Mouse (Mus musculus) CD4-positive, CD25-positive, alpha-beta regulatory T cell (primary cell): Measurements from ENCODE around the gene Fam107b. TPM values are rescaled to one million over a fixed set of nuclear protein-coding genes. Genes with fewer than 3 reads are reported as not detected.

ENCODE experiments used
- polyA plus RNA-seq: library from polyadenylated mRNA; unstranded; fragments of 100-300 nt; shearing (Covaris generic); gene quantifications from one replicate; pipeline ENCODE4 v1.2.1, GENCODE M21; 2017

Fam107b gene
- 363 TPM for polyA plus RNA-seq

GRCm38 (mm10) chr2:3570186-3570585, at the start of gene Fam107b:
Gene Fam107b (plus strand): TSS chr2:3570488.

Other genes starting within 250 kb of the Fam107b start
- 21.2 TPM for gene Rpp38, start 237.8 kb upstream of the Fam107b start, polyA plus RNA-seq
- not detected for gene Acbd7, start 234.3 kb upstream of the Fam107b start, polyA plus RNA-seq
- gene Olah, start 173.3 kb upstream of the Fam107b start, polyA plus RNA-seq = not detected
- not detected for gene Meig1, start 147.8 kb upstream of the Fam107b start, polyA plus RNA-seq
- gene Dclre1c, start 146.4 kb upstream of the Fam107b start, polyA plus RNA-seq = 19.1 TPM
- 1.8 TPM for gene Suv39h2, start 95.5 kb upstream of the Fam107b start, polyA plus RNA-seq
- gene Gm45902, start 57.7 kb upstream of the Fam107b start, polyA plus RNA-seq = 4.4 TPM
- 109 TPM for gene Hspa14, start 57.7 kb upstream of the Fam107b start, polyA plus RNA-seq
- 0.49 TPM for gene Cdnf, start 57.5 kb upstream of the Fam107b start, polyA plus RNA-seq